Mouse (Mus musculus): ENCODE data around the gene Ccser1. TPM values are rescaled to one million over a fixed set of nuclear protein-coding genes. Genes with fewer than 3 reads are reported as not detected.

The Ccser1 gene
- polyA plus RNA-seq, 1 experiment from 2014 or later, result 10.8 TPM

DNA sequence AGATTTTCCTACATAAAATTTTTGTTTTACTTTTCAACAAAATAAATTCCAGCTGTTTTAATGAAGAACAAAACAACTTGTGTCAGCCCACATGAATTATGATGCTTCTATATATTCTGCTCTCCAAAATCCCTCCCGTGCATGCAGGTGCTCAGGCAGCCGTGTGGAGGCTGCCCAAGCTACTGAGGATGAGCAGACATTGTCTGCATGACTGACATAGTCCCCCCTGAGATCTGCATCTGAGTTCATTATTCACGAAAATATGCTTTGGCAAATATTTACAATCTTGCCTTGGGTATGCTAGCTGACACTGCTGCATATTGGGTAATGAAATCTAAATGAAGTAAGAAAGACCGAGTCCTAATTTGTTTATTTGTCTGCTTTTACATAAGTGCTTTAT is 718.1 kb downstream of the Ccser1 start:
- Histone ChIP-seq H3K9me3 (ENCODE audit: control insufficient read depth, low read length) (no peaks in the 10 kb centered on the region), H3K27me3 (ENCODE audit: control insufficient read depth, insufficient read depth, low read length) (no peaks in the 10 kb centered on the region), H3K27ac (replicated peaks; ENCODE audit: low read depth, low read length) (no peak overlapping the region), H3K36me3 (ENCODE audit: control insufficient read depth, insufficient read depth, low read length) (no peaks in the 10 kb centered on the region), H3K4me2 (ENCODE audit: low read depth, severe bottlenecking) (no peak overlapping the region), H3K4me3 (ENCODE audit: low read depth, low read length) (no peak overlapping the region), H3K9ac (ENCODE audit: low read length) (no peak overlapping the region), H3K4me1 (ENCODE audit: control insufficient read depth, insufficient read depth, low read length) (no peaks in the 10 kb centered on the region)
- no peak for DNase-seq (ENCODE audit: low spot score)
- ATAC-seq (ENCODE audit: insufficient number of reproducible peaks, low FRiP score, low TSS enrichment, low read depth), result no peak
- 75% methylated on average over 4 of the region's 4 CpGs for WGBS

DNA sequence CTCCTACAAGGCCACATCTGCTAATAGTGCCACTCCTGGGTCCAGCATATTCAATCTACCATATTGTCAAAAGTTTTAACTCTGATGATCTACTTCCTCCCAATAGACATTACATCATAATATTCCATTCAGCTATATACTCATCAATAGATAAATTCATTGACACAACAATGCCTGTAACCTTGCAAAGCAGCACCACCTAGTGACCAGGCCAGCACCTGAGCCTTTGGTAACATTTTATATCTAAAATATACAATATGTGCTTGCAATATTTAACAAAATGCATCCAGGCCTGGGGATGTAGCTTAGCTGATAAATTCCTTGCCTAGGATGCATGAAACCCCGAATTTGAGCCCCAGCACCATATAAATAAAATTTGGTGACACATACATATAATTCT is 722.6 kb downstream of the Ccser1 start:
- 28% methylated on average over 1 of the region's 1 CpGs for WGBS
- DNase-seq (ENCODE audit: low spot score), result no peak
- H3K4me1 ChIP-seq (ENCODE audit: control insufficient read depth, insufficient read depth, low read length), result no peaks in the 10 kb centered on the region
- H3K4me2 ChIP-seq (ENCODE audit: low read depth, severe bottlenecking), result no peak overlapping the region
- H3K4me3 ChIP-seq (ENCODE audit: low read depth, low read length), result no peak overlapping the region
- H3K27me3 ChIP-seq (ENCODE audit: control insufficient read depth, insufficient read depth, low read length), result no peaks in the 10 kb centered on the region
- no peak overlapping the region for H3K9ac ChIP-seq (ENCODE audit: low read length)
- no peaks in the 10 kb centered on the region for H3K9me3 ChIP-seq (ENCODE audit: control insufficient read depth, low read length)
- no peak for ATAC-seq (ENCODE audit: insufficient number of reproducible peaks, low FRiP score, low TSS enrichment, low read depth)
- no peaks in the 10 kb centered on the region for H3K36me3 ChIP-seq (ENCODE audit: control insufficient read depth, insufficient read depth, low read length)
- H3K27ac ChIP-seq (replicated peaks; ENCODE audit: low read depth, low read length), result no peak overlapping the region

DNA sequence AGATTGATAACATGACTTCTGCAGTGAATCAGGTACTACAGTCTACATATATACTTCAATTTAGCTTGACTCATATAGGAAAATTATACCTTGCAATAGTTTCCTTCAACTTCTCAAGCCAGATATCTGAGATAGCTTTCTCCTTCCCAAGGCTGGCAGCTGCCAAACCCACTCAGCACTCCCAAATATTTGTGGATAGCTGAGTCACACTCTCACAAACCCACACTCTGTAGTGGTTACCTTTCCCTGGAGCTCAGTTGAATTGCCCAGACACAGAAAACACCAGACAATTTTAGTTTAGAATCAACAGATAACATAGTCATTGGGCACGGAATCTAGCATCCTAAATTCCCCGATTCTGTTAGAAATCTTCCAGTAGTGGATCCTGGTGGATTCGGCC is 732.8 kb downstream of the Ccser1 start:
- WGBS, result 92% methylated on average over 3 of the region's 3 CpGs
- H3K4me2 ChIP-seq (ENCODE audit: low read depth, severe bottlenecking), result no peak overlapping the region
- H3K9ac ChIP-seq (ENCODE audit: low read length), result no peak overlapping the region
- no peaks in the 10 kb centered on the region for H3K9me3 ChIP-seq (ENCODE audit: control insufficient read depth, low read length)
- ATAC-seq (ENCODE audit: insufficient number of reproducible peaks, low FRiP score, low TSS enrichment, low read depth), result no peak
- H3K36me3 ChIP-seq (ENCODE audit: control insufficient read depth, insufficient read depth, low read length), result no peaks in the 10 kb centered on the region
- no peak overlapping the region for H3K27ac ChIP-seq (replicated peaks; ENCODE audit: low read depth, low read length)
- H3K4me1 ChIP-seq (ENCODE audit: control insufficient read depth, insufficient read depth, low read length), result no peaks in the 10 kb centered on the region
- no peak for DNase-seq (ENCODE audit: low spot score)
- no peaks in the 10 kb centered on the region for H3K27me3 ChIP-seq (ENCODE audit: control insufficient read depth, insufficient read depth, low read length)
- no peak overlapping the region for H3K4me3 ChIP-seq (ENCODE audit: low read depth, low read length)

DNA sequence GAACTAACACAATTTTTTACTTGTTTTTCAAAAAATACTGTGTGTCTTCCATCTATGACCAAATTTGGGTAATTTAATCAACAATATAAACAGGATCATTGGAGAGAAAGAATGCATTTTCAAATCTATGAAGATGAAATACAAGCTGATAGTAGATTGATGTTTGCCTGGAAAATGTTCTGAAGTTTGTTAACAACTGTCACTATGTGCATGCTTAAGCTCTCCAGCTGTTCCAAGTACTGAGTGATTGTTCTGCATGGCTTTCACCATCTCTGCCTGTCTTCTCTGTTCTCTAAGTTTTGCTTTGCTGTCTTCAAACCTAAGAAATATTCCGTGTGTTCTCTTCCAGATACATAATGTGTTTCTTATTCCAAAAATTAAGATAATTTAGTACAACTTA is 751.5 kb downstream of the Ccser1 start:
- H3K27me3 ChIP-seq (ENCODE audit: control insufficient read depth, insufficient read depth, low read length), result no peaks in the 10 kb centered on the region
- 79% methylated on average over 1 of the region's 1 CpGs for WGBS
- no peak overlapping the region for H3K9ac ChIP-seq (ENCODE audit: low read length)
- no peaks in the 10 kb centered on the region for H3K9me3 ChIP-seq (ENCODE audit: control insufficient read depth, low read length)
- no peaks in the 10 kb centered on the region for H3K4me1 ChIP-seq (ENCODE audit: control insufficient read depth, insufficient read depth, low read length)
- H3K36me3 ChIP-seq (ENCODE audit: control insufficient read depth, insufficient read depth, low read length), result no peaks in the 10 kb centered on the region
- DNase-seq (ENCODE audit: low spot score) (no peak), ATAC-seq (ENCODE audit: insufficient number of reproducible peaks, low FRiP score, low TSS enrichment, low read depth) (no peak)
- H3K27ac ChIP-seq (replicated peaks; ENCODE audit: low read depth, low read length), result no peak overlapping the region
- no peak overlapping the region for H3K4me2 ChIP-seq (ENCODE audit: low read depth, severe bottlenecking)
- no peak overlapping the region for H3K4me3 ChIP-seq (ENCODE audit: low read depth, low read length)

DNA sequence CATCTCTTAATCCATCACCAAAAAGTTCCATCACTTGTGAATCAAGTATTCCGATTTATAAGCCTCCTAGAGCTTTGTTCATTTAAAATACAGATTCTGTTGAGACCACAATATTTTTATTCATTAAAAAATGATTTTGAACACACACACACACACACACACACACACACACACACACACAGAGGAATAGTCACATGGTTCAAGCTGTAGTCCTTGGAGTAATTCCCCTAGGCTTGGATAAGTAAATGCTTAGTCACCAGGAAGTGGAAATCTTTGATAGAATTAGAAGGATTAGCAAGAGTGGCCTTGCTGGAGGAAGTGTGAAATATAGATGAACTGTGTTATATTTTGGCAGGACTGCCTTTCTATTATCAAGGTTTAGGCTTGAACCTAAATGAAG is 756.5 kb downstream of the Ccser1 start:
- Histone ChIP-seq H3K36me3 (ENCODE audit: control insufficient read depth, insufficient read depth, low read length) (no peaks in the 10 kb centered on the region), H3K27ac (replicated peaks; ENCODE audit: low read depth, low read length) (no peak overlapping the region), H3K4me2 (ENCODE audit: low read depth, severe bottlenecking) (no peak overlapping the region), H3K4me3 (ENCODE audit: low read depth, low read length) (no peak overlapping the region), H3K9ac (ENCODE audit: low read length) (no peak overlapping the region), H3K27me3 (ENCODE audit: control insufficient read depth, insufficient read depth, low read length) (no peaks in the 10 kb centered on the region), H3K4me1 (ENCODE audit: control insufficient read depth, insufficient read depth, low read length) (no peaks in the 10 kb centered on the region), H3K9me3 (ENCODE audit: control insufficient read depth, low read length) (no peaks in the 10 kb centered on the region)
- DNase-seq (ENCODE audit: low spot score) (no peak), ATAC-seq (ENCODE audit: insufficient number of reproducible peaks, low FRiP score, low TSS enrichment, low read depth) (no peak)
- 91% methylated on average over 1 of the region's 1 CpGs for WGBS

DNA sequence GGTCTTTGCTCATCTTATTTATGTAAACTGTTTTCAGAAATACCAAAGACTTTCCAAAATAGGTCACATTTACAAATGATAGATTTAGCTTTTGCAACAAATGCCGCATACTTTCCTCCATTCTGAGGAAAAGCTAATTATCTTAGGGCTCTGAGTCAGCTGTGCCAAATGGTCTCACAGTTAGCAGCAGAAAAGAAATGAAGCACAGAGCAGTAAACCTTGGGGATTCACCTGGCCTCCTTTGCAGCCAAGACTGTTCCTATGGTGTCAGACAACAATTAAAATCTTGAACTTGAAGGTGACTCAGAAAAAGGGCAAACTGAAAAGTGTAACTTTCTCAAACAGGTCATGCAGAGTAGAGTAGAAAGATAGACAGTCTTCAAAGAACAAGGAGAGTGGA is 759.1 kb downstream of the Ccser1 start:
- Histone ChIP-seq H3K4me1 (ENCODE audit: control insufficient read depth, insufficient read depth, low read length) (no peaks in the 10 kb centered on the region), H3K27me3 (ENCODE audit: control insufficient read depth, insufficient read depth, low read length) (no peaks in the 10 kb centered on the region), H3K9ac (ENCODE audit: low read length) (no peak overlapping the region), H3K9me3 (ENCODE audit: control insufficient read depth, low read length) (no peaks in the 10 kb centered on the region), H3K4me2 (ENCODE audit: low read depth, severe bottlenecking) (no peak overlapping the region), H3K27ac (replicated peaks; ENCODE audit: low read depth, low read length) (no peak overlapping the region), H3K4me3 (ENCODE audit: low read depth, low read length) (no peak overlapping the region), H3K36me3 (ENCODE audit: control insufficient read depth, insufficient read depth, low read length) (no peaks in the 10 kb centered on the region)
- no peak for ATAC-seq (ENCODE audit: insufficient number of reproducible peaks, low FRiP score, low TSS enrichment, low read depth)
- 88% methylated on average over 1 of the region's 1 CpGs for WGBS
- no peak for DNase-seq (ENCODE audit: low spot score)

DNA sequence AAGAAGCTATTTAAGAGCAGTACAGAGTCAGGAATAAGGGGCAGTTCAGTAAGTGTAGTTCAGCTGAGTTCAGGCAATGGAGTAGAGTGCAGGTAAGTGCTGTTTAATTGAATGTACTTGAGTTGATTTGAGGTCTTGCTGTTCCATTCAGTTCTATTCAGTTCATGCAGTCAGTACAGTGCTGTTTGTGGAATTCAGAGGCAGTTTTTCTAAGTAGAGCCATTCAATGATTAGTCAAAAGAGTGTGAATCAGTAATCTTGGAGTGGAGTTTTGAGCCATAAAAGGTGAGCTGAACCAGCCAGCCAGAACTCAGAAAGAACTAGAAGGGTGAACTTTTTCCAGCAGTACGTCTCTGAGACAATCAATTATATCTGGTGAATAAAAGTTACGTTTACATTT is 773.6 kb downstream of the Ccser1 start:
- H3K9ac ChIP-seq (ENCODE audit: low read length), result no peak overlapping the region
- no peaks in the 10 kb centered on the region for H3K4me1 ChIP-seq (ENCODE audit: control insufficient read depth, insufficient read depth, low read length)
- no peak overlapping the region for H3K27ac ChIP-seq (replicated peaks; ENCODE audit: low read depth, low read length)
- no peak overlapping the region for H3K4me3 ChIP-seq (ENCODE audit: low read depth, low read length)
- H3K36me3 ChIP-seq (ENCODE audit: control insufficient read depth, insufficient read depth, low read length), result no peaks in the 10 kb centered on the region
- no peaks in the 10 kb centered on the region for H3K9me3 ChIP-seq (ENCODE audit: control insufficient read depth, low read length)
- no peaks in the 10 kb centered on the region for H3K27me3 ChIP-seq (ENCODE audit: control insufficient read depth, insufficient read depth, low read length)
- no peak for DNase-seq (ENCODE audit: low spot score)
- H3K4me2 ChIP-seq (ENCODE audit: low read depth, severe bottlenecking), result no peak overlapping the region
- WGBS, result 85% methylated on average over 2 of the region's 2 CpGs
- ATAC-seq (ENCODE audit: insufficient number of reproducible peaks, low FRiP score, low TSS enrichment, low read depth), result no peak

DNA sequence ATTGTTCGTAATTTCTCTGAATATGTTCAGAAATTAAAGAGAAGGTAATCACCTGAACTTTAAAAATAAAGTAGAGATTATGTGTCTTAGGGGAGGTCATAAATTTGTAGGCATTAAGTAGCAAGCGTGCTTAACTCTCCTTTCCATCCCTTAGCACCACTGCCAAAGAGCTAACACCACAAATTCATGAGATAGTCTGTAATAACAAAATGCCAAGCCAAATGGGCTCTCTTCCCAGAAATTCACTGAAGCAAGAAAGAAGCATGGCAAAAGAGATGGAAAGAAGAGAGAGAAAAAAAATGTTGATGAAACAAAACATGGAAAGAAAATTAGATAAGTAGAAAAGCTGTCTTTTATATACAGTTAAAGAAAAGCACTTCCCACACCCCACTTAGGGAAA is 796.8 kb downstream of the Ccser1 start:
- Histone ChIP-seq H3K9ac (ENCODE audit: low read length) (no peak overlapping the region), H3K27me3 (ENCODE audit: control insufficient read depth, insufficient read depth, low read length) (no peaks in the 10 kb centered on the region), H3K4me3 (ENCODE audit: low read depth, low read length) (no peak overlapping the region), H3K36me3 (ENCODE audit: control insufficient read depth, insufficient read depth, low read length) (no peaks in the 10 kb centered on the region), H3K4me1 (ENCODE audit: control insufficient read depth, insufficient read depth, low read length) (no peaks in the 10 kb centered on the region), H3K4me2 (ENCODE audit: low read depth, severe bottlenecking) (no peak overlapping the region), H3K9me3 (ENCODE audit: control insufficient read depth, low read length) (no peaks in the 10 kb centered on the region), H3K27ac (replicated peaks; ENCODE audit: low read depth, low read length) (no peak overlapping the region)
- ATAC-seq (ENCODE audit: insufficient number of reproducible peaks, low FRiP score, low TSS enrichment, low read depth), result no peak
- no peak for DNase-seq (ENCODE audit: low spot score)
- WGBS, result 77% methylated on average over 2 of the region's 2 CpGs

DNA sequence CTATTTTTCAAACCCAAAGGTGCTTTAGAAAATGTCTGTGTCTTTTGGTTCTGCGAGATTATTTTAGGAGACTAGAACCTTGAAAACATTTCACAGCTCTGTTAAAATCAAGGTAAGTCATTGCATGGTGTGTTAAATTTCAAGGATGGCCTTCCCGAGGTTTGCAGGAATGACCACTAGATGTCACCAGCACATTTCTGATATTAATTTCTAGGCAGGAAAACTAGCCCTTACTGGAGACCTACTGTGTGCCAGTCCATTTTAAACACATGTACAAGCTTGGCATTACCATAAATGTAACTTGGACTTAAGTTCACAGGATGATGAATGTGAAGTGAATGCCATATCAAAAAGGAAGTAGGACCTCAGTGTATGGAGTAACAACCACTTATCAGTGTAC is 798.3 kb downstream of the Ccser1 start:
- DNase-seq (ENCODE audit: low spot score) (no peak), ATAC-seq (ENCODE audit: insufficient number of reproducible peaks, low FRiP score, low TSS enrichment, low read depth) (no peak)
- no peak overlapping the region for H3K9ac ChIP-seq (ENCODE audit: low read length)
- no peaks in the 10 kb centered on the region for H3K27me3 ChIP-seq (ENCODE audit: control insufficient read depth, insufficient read depth, low read length)
- H3K27ac ChIP-seq (replicated peaks; ENCODE audit: low read depth, low read length), result no peak overlapping the region
- H3K9me3 ChIP-seq (ENCODE audit: control insufficient read depth, low read length), result no peaks in the 10 kb centered on the region
- WGBS, result 22% methylated on average over 2 of the region's 2 CpGs
- no peaks in the 10 kb centered on the region for H3K4me1 ChIP-seq (ENCODE audit: control insufficient read depth, insufficient read depth, low read length)
- no peak overlapping the region for H3K4me2 ChIP-seq (ENCODE audit: low read depth, severe bottlenecking)
- no peak overlapping the region for H3K4me3 ChIP-seq (ENCODE audit: low read depth, low read length)
- H3K36me3 ChIP-seq (ENCODE audit: control insufficient read depth, insufficient read depth, low read length), result no peaks in the 10 kb centered on the region
